Mouse (Mus musculus): ENCODE data around the gene Rps21.

DNA sequence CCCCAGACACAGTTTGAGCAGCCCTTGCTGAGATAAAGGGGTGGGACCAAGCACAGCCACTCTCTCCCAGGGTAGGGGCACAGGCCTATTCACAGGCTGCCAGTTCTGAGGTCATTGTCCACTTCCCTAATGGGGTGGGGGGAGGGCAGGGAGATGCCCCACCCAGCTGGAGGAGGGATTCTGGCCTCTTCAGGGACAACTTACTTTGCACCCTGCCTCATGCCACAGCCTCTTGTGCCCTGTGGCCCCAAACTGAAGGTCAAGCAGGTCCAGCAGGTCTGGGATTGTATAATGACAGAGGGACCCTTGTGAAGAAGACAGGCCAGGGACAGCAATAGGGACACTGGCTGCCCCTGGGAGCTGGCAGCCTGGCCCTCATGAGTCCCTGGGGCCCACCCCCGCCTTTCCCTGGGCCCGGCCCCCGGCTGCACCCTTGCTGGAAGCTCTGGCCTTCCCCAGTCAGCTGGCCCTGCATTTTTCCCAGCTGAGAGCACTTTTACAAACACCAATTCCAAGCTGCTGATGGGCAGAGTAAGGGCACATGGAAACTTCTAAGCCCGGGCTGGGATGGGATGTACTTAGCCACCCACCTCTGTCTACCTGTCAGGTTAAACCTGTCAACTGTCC is 42.7 kb upstream of the Rps21 start:
- TF ChIP-seq POLR2A (IDR thresholded peaks at IDR 0.05; ENCODE audit: borderline replicate concordance, extremely low read depth, insufficient read depth, insufficient read length, poor library complexity, severe bottlenecking) (no peak), CTCF (IDR thresholded peaks at IDR 0.05; ENCODE audit: borderline replicate concordance, extremely low read depth, insufficient read depth, insufficient read length) (no peak)
